Mouse (Mus musculus) heart, adult 18-20 months (tissue): ENCODE measurements around the gene Rhbdf2. TPM values are rescaled to one million over a fixed set of nuclear protein-coding genes. Genes with fewer than 3 reads are reported as not detected.
"Not testable (repeated sequence)": the region's sequence is repeated elsewhere in the genome, so short reads cannot be mapped to it uniquely, and the experiment has no call there.

Experiments used
- DNase-seq, 2 experiments: peaks; one replicate each; pipeline ENCODE4 v3.0.0; 2021 to 2022; ENCODE audit warnings: mixed read lengths in 1 of 2
- total RNA-seq, 2 experiments: library from RNA; stranded (reverse); gene quantifications; 2 replicates each; pipeline ENCODE4 v1.2.3; 2021

Gene Rhbdf2
- total RNA-seq, 2 experiments from 2014 or later = 10.6 to 11.5 TPM

DNA sequence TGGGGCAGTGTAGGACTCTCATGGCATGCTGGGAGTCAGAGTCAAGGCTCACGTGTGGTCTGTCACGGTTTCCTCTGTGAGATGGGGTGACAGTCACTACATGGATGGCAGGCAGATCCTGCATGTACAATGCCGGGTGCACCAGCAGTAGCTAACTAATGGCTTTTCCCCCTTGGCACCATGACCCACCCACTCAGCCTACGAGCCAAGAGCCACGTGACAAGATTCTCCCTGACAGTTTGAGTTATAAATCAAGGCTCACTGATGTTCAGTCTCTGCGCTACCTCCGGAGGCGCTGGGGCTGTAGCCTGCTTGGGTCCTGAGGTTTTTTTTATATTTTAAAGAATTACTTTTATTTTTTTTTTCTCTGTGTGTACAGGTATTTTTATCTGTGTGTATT is 7.3 kb downstream of the Rhbdf2 start:
- no peak for DNase-seq

DNA sequence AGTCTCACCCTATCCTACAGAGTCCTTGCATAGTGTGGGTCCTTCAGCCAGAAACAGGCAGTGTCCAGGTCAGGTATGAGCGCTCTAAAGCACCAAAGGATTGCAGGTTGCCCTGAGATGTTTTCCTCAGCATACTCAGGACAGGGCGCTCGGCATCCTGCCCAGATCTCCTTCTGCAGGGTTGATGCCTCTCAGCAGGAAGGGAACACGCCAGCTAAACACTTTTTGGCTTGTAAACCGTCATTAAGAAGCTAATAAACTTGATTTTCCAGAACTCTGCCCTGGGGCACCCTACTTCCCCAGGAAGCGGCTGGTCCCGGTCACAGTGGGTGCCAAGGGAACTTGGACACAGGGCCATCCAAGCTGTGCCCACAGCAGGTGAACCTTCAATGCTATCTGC is 7.7 kb downstream of the Rhbdf2 start:
- DNase-seq = peak; percentile 46 to 49

DNA sequence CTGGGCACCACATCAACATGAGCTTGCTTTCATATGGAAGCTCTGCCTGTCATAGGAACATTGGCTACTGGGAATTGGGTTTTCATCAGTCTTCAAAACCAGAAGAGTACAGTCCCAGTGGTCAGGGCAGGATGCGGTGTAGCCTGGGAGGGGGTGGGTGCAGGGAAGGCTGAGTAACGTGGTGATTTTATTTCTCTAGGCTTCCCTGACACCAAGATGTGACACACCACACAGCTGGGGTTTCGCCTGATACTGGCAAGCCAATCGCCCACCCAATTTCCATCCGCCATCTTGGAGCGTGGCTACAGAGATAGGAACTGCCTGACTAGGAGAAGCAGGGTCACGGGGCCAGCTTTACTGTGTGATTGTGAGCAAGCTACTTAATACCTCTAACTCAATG is 8.2 kb downstream of the Rhbdf2 start:
- DNase-seq = no peak

DNA sequence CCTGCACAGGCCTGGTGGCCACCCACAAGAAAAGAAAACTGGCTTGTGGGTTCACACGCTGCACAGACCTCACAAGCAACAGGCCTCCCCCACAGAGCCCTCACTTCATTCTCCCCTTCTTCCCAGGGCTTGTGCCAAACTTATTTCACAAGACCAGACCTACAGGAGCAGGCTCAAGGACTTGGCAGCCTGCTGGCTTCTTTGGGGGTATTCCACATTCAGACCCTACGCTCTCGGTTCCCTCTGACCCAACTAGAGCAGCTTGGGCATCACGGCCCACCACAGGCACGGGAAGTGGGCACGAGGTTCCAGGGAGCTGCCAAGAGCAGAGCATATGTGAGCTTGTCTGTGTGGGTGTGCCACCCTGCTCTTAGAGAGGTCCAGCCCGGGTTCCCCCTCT is 9.2 kb downstream of the Rhbdf2 start:
- peak; percentile 58 to 63 for DNase-seq

DNA sequence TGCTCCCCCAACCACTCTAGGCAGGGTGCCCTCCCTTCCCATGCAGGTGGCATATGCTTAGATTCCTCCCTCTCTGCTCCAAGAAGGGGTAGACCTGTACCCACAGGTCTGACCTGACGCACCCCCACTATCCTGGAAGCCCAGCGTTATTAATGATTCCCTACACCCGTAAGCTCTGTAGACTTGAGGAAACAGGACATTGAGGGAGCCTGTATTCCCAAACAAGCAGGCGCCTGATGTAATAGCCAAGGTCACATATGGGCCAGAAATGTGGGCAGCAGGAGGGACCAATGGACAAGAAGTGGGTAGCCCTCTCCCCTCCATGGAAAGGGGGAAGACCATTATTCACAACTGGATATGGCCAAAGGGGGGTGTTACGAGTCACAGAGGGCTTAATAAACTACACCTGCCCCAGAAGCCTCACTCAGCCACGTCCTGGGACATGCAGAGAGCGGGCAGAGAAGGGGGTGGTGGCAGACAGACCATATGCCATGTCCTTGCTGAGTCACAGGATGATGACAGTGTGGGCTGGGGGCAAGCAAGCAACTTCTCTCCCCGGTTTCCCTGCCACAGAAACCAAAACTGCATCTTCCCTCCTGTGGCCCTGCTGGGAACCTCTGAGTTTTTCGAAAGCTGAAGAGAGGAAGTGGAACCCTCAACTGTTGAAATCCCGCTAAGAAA is 10.2 kb downstream of the Rhbdf2 start:
- DNase-seq = peak; percentile 36 to 45

DNA sequence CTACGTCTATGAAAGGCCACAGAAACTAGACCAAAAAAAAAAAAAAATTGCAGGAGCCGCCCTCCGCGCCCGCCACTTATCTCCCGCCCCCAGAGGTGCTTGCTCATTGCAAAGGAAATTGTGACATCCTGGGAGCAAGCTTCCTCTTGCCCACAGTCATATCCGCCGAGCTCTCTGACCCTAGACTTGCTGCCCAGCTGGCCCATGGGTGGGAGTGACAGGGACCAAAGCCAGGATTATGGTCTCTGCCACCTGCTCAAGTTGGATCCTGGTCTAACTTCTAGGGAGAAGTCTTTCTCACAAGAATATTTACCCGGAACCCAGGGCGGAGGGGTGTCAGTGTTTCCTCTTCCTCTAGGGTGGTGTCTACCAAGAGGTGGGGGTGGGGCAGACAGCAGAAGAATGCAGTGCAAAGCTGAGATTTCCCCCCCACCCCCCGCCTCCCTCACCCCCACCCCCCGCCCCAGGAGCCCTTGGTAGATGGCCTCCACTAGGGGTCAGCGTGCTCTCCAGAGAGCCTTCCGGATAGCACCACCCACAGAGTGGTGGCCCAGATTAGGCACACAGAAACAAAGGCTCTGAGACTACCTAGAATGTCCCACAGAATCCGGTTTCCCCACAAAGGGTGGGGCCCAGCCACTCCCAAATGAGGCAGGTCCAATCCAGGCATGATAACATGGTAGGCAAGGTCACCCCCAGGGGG is 10.9 kb downstream of the Rhbdf2 start:
- DNase-seq = peak; percentile 73 to 87

DNA sequence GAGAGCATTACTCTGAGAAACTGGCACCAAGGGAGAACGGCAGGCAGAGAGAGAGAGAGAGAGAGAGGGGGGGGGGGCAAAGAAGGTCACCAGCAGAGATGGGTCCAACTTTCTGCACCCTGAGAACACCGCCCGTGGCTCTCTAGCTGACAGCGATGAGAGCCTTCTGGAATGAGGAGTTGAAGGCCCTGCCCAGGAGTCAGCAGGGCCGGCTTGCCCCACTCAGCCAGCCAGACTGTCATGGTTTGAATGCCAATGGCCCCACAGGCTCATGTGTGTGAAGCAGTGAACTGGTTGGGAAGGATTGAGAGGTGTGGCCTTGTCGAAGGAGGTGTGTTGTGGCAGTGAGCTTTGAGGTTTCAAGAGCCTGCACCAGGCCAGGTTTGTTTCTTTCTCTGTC is 13.6 kb downstream of the Rhbdf2 start:
- DNase-seq = no peak

DNA sequence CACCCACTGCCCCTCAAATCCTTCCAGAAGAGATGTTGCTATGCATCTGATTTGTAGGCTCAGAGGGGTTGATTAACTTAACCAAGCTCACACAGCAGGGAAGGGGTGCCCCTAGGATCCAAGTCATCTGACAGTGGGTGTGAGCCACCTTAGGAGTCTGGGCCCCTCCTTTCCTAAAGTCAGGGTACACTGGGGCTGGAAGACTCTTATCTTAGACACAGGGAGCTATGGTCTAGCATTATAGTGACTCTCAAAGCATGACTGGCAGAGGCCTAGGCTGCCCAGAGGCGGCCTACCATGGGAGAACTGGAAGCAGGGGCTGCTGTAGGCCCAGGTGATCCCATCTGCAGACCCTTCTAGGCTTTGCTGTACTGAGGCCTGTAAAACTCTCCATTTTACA is 14.3 kb downstream of the Rhbdf2 start:
- no peak for DNase-seq

DNA sequence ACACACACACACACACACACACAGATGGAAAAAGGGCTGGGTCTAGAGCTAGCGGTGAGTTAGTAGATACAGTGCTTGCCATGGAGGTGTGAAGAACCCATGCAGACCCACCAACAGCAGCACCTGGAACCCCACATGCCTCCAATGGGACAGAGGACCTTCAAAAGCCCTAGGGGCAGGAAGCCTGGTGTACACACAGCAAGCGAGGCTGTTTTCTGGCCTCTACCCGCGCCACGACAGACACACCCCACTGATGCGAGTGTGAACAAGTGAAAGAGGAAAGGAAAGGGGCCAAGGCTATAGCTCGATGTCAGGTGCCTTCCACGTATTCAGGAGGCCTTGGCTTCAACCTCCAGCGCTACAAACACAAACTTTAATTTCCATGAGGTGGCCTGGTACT is 14.9 kb downstream of the Rhbdf2 start:
- DNase-seq = no peak

DNA sequence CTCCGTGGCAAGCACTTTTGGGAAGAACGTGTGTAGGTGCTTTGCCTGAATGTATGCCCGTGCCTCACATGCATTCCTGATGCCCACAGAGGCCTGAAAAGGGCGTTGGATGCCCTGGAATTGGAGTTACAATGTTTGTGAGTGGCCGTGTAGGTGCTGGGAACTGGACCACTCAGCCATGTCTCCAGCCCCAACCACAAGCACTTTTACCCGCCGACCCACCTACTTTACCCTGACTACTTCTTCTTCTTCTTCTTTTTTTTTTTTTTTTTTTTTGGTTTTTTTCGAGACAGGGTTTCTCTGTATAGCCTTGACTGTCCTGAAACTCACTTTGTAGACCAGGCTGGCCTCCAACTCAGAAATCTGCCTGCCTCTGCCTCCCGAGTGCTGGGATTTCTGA is 15.7 kb downstream of the Rhbdf2 start:
- DNase-seq = not testable (repeated sequence)

DNA sequence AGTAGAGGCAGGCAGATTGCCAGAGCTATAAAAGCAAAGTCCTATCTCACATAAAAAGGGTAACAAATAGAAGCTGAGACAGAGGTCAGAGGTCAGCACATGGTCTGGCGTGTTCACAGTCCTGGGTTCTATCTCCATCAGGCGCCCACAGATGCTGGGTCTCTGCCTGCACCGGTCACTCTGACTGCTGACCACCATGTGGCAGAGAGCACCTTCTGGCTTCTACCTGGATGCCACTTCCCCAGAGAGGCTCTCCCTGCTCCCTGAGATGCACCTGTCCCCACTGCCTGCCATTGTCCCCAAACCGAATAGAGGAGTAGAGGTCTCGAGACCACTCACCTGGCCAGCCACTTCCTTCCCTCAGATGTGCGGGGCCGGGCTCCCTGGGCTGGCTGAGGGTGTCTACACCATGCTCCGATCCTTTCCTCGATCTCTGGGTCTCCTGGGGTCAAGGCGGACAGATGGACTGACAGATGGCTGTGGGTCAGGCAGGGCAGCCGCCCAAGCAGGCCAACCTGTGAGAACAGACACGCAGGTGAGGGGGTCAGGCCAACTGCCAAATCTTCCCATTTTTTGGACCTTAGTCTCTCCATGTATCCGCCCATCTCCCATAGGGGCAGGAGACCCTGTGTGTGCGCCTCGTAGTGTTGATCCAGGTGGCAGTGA is 16.7 kb downstream of the Rhbdf2 start:
- no peak for DNase-seq

DNA sequence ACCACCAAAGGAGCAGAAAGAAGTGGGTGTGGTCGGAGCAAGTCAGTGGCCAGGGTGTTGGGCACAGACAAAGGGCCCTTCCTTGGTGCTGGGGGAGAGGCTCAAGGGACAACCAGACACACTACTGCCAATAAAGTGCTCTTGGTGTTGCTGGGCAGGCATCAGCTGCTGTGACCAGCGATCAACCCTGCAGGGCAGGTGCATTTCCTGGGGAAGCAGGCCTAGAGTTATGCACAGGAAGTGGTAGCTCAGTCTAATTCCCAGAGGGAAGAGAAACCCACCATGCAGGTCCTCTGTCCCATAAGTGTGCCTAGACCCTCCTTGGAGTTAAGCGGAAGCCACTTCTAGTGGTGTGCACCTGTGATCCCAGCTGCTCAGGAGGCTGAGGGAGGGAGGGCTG is 19.1 kb downstream of the Rhbdf2 start:
- DNase-seq = no peak

DNA sequence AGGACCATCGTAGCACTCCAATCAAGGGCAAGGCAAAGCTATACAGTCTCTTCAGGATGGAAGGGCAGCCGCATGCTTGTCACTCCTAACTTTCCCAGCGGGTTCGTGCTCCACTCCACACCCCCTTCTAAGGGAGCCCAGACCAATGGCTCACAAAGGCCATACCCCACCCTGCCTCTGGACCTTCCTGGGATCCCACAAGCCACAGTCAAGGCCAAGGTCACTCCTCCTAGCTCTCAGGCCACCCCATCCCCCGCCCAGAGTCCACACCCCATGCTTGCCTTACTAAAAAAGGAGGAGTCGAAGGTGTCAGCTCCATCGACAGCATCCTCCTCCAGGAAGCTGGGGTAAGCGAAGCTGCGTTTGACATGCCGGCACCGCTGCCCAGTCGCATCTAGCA is 22.7 kb downstream of the Rhbdf2 start:
- no peak for DNase-seq

DNA sequence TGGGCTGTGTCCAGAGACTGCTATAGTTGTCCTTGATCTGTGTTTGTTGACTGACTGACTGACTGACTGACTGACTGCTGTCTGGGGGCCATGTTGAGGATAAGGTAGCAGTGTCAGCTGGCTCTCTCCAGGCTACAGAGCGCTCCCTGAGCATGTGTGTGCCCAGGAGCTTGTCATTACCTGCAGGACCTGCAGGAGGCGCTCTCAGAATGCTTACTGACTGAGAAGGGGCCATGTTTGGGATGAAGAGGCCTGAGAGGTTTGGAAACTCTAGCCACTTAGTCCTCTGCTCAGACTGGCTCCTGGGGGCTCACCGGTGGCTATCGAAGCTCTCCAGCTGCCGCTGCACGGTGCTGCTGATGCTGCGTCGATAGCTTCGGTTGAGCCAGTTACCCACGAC is 23.5 kb downstream of the Rhbdf2 start:
- peak in 1 of 2 experiments; percentile 59 for DNase-seq

DNA sequence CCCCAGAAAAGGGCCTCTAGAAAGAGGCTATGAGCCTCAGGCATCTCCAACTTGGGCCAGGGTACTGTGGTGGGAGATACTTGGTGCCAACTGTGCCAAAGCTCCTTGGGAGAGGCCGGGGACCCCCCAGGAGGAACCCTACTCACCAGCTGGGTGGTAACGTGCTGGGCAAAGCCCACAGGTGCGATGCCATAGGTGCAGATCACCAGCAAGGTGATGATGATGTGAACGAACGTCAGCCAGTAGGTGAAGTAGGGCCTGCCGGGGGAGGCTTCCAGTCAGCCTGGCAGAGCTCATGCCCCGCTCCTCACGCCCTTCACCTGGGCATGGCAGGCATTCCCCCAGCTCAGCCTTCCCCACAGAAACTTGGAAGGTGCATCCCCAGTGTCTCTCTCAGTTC is 24.8 kb downstream of the Rhbdf2 start:
- no peak for DNase-seq

DNA sequence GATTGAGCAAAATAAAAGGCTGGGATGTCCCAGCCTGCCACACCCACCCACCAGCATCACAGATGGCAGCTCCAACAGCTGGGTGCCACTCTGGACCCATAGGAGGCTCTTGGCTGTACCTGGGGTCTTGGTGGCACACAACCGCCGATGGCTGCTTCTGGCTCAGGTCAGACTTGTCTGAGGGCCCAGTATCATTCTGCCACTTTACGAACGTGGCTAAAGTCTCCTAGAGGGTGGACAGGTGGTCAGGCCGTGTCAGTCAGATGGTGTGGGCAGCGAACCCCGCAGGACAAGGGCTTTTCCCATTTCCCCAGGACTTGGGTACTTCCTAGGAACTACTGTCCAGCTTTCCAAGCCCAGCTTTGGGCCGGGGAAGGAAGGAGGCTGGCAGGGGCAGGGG is 25.7 kb downstream of the Rhbdf2 start:
- DNase-seq = no peak

DNA sequence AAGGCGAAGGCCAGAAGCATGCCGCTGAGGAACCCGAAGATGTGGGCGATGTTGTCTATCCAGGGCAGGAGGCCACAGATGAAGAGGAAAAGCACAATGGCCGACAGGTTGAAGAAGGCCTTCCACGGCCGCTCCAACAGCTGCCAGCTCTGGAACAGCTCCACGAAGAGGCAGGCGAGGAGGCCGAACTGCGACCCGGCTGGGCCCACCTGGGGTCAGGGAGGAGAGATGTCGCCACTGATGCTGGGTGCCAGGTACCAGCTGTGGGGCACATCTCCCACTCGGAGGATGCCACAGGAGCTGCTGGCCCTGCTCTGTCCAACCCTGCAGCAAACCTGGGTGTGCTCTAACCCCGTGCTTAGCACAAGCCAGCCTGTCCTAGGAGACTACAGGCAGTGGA is 27.6 kb downstream of the Rhbdf2 start:
- DNase-seq = no peak

DNA sequence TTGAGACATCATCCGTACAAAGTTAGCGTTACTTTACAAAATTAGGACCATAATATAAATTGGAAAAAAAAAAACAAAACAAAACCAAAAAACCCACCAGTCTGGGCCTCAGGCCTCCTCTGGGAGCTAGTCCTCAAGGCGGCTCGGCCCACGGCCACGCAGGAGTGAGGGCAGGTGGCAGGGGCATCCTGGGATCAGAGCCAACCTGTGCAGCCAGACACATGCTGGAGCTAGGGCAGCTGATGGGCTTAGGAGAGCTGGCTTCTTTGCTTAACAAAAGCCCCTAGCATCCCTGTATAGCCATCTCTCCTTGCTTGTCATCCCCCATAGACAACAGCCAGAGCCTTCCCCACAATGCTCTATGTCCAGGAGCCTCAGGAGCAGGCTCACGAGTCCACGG is 28.6 kb downstream of the Rhbdf2 start:
- no peak for DNase-seq

DNA sequence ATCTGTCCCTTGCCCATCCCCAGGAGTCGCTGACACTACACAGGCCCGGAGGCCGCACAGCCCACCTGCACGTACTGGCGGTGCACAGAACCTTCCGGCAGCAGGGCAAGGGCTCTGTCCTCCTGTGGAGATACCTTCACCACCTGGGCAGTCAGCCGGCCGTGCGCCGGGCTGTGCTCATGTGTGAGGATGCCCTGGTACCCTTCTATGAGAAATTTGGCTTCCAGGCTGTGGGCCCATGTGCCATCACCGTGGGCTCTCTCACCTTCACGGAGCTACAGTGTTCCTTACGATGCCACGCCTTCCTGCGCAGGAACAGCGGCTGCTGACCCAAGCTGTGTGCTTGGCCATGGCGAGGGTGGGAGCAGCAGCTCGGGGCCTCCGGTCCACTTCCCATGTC is 30.1 kb downstream of the Rhbdf2 start:
- DNase-seq = no peak

DNA sequence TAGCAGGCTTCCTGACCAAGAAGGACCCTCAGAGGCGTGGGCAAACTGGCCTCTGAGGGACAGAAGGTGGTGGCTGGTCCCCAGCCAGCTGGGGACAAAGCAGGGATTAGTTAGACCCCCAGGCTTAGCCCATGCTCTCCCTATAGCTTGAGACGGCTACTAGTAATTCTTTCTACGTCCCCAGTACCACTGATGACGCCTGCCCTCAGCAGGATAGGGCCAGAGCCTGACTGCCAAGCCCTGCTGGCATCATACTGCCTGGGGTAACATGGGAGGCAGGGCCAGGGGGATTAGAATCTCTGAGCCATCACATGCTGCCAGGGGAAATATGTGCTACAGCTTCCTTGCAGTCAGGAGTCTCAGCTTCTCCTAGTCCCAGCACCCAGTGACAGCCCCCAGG is 33.5 kb downstream of the Rhbdf2 start:
- no peak for DNase-seq

DNA sequence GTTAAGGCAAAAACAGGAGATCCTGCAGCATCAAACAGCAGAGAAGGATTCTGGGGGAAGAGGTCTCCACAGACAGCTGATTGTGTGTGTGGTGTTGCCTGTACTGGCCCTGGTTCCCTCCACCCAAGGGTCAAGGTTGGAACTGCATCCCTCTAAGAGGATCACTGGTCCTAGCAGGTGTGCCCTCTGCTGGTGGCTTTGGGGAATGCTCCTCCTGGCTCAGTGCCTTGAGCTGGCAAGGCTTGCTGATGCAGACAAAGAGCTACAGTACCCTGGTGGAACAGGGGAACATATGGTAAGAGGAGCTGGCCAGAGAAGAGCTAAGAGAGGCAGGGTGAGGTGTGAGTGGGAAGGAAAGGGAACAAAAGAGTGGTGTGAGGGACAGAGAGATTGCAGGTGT is 34.4 kb downstream of the Rhbdf2 start:
- peak; percentile 91 to 99 for DNase-seq

DNA sequence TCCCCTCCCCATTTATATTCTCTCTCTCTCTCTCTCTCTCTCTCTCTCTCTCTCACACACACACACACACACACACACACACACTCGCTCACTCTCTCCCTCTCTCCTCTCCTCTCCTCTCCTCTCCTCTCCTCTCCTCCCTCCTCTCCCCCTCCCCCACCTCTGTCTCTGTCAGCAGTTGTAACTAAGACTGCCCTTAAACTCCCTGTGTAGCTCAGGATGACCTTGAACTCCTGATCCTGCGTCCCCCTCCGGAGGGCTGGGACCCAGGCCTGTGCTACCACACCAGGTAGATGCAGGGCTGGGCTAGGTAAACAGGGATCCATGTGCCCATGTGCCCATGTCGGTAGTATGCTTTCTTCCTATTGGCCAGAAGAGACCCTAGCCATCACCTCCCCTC is 35.2 kb downstream of the Rhbdf2 start:
- no peak for DNase-seq

DNA sequence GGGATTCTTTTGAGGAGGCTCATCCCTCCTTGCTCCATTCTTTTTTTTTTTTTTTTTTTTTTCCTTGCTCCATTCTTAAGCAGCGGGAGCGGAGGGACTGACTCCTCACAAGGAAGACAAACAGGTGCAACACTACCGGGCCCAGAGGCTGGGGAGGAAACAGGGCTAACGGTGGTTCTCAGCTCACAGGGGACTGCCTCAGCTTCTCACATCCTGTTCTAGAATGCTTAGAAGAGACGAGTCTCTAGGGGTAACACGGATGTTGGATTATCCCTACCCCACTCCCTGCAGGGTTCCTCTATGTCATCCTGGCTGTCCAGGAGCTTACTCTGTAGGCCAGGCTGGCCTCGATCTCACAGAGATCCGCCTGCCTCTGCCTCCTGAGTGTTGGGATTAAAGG is 37.2 kb downstream of the Rhbdf2 start:
- DNase-seq = no peak
